Comparison of ENCODE assay signal across 13 mouse cellular contexts in genomic region chr10:95257979-95258378, GRCm38 (mm10).
DNase-seq lines count a peak whose midpoint lies in the region; TF ChIP-seq lines count a peak whose summit lies in the region.
"Had no signal": no experiment of that assay in that cellular context is flagged by ENCODE, and none has a peak within 500 bp of the region (broad histone marks: within the 10 kb centered on the region; RNA-seq: fewer than 3 reads in every experiment).

No protein-coding gene starts in this region.

- H3K27ac ChIP-seq in heart, adult 2 months: peak overlapping the region; percentile 71
- H3K27ac ChIP-seq: embryonic facial prominence, embryonic 15.5 days; midbrain, embryonic 13.5 days; neural tube, embryonic 15.5 days had no signal

- peaks cover 23% of the 10 kb centered on the region for H3K4me1 ChIP-seq in heart, adult 2 months (ENCODE audit: control insufficient read depth, insufficient read depth, low read length)

- H3K9ac ChIP-seq in heart, adult 2 months (ENCODE audit: low read depth, low read length): 0 out of 2 replicates have a peak overlapping the region, but pooled peaks have one; percentile 11
- H3K9ac ChIP-seq: embryonic facial prominence, embryonic 15.5 days; midbrain, embryonic 13.5 days; neural tube, embryonic 15.5 days had no signal

- no peaks in the 10 kb centered on the region for H3K79me2 ChIP-seq in heart, adult 2 months (replicated peaks; ENCODE audit: control insufficient read depth, insufficient read depth, low read length)

- intact Hi-C loops in heart, adult 2 months (cut with DNase I): loop anchor here (5.0 kb wide), 2 partner anchors 41 to 116 kb away; no protein-coding TSS in a partner anchor
- intact Hi-C loops in left cerebral cortex, postnatal 4 days (cut with DNase I): no loop called here

- no peak for TF ChIP-seq EP300 in heart, adult 2 months (IDR thresholded peaks at IDR 0.05; ENCODE audit: insufficient read depth, low read depth, low read length)

- TF ChIP-seq CTCF in heart, adult 2 months (IDR thresholded peaks at IDR 0.05): 0 out of 2 replicates have a peak, but pooled peaks have one; percentile 14

- peaks cover 17% of the 10 kb centered on the region for H3K36me3 ChIP-seq in heart, adult 2 months (ENCODE audit: control insufficient read depth, insufficient read depth, low read length)
- H3K36me3 ChIP-seq: embryonic facial prominence, embryonic 15.5 days; midbrain, embryonic 13.5 days; neural tube, embryonic 15.5 days had no signal

- WGBS in heart, adult 2 months: 78% methylated on average over 8 of the region's 8 CpGs

- no peak overlapping the region for H3K4me3 ChIP-seq in heart, adult 2 months
- H3K4me3 ChIP-seq: embryonic facial prominence, embryonic 15.5 days; midbrain, embryonic 13.5 days; neural tube, embryonic 15.5 days had no signal

- H3K27me3 ChIP-seq in heart, adult 2 months (ENCODE audit: control insufficient read depth, insufficient read depth, low read length): no peaks in the 10 kb centered on the region
- H3K27me3 ChIP-seq: embryonic facial prominence, embryonic 15.5 days had no signal

- TF ChIP-seq POLR2A in heart, adult 2 months (IDR thresholded peaks at IDR 0.05; ENCODE audit: insufficient read depth, low read depth, low read length): no peak

- DNase-seq in heart, adult 2 months: no peak
- no peak for DNase-seq in heart, adult 11 months
- DNase-seq in thymus, postnatal 0 days (ENCODE audit: low spot score): peak; percentile 21
- no peak for DNase-seq in thymus, postnatal 25 days
- DNase-seq in induced T-regulatory cell, adult 2 months (ENCODE audit: low read depth): peak; percentile 68
- no peak for DNase-seq in adrenal gland, adult 18-20 months (ENCODE audit: low spot score in 2 of 2)
- no peak for DNase-seq in left cerebral cortex, postnatal 4 days
- DNase-seq: cerebellum, adult 18-20 months; lung, adult 2 months; right cerebral cortex, postnatal 4 days had no signal

Comparison
In these comparisons a context has a peak if more than half of its experiments do, and no peak if none do; other contexts are left out.
1. DNase-seq: peak in thymus, postnatal 0 days (single experiment) and induced T-regulatory cell, adult 2 months (single experiment); none in heart, adult 2 months (0 of 2), heart, adult 11 months (single experiment), thymus, postnatal 25 days (single experiment), adrenal gland, adult 18-20 months (0 of 2) and left cerebral cortex, postnatal 4 days (single experiment).